Mouse (Mus musculus): ENCODE measurements around the gene Atp13a3. TPM values are rescaled to one million over a fixed set of nuclear protein-coding genes. Genes with fewer than 3 reads are reported as not detected.

Atp13a3 gene
- polyA plus RNA-seq, 1 experiment from 2014 or later, result 28.3 TPM

GRCm38 (mm10) chr16:30403528-30403927, 2.2 kb downstream of the Atp13a3 start:
- DNase-seq (ENCODE audit: low spot score), result no peak
- H3K36me3 ChIP-seq (ENCODE audit: control insufficient read depth, insufficient read depth, low read length), result no peaks in the 10 kb centered on the region
- H3K9ac ChIP-seq (ENCODE audit: low read length), result no peak overlapping the region
- no peak for ATAC-seq (replicated peaks; ENCODE audit: low FRiP score, low TSS enrichment, low read depth)
- no peak overlapping the region for H3K27ac ChIP-seq (ENCODE audit: low read depth)
- H3K27me3 ChIP-seq (replicated peaks; ENCODE audit: control insufficient read depth, insufficient read depth, low read length), result no peaks in the 10 kb centered on the region
- no peak overlapping the region for H3K4me3 ChIP-seq (ENCODE audit: low read depth, low read length)
- 0 out of 2 replicates have a peak, but pooled peaks cover 3% of the 10 kb centered on the region for H3K4me1 ChIP-seq (replicated peaks; ENCODE audit: control insufficient read depth, insufficient read depth, low read length)
- no peak overlapping the region for H3K4me2 ChIP-seq (ENCODE audit: low read length)
- WGBS, result 86% methylated on average over 3 of the region's 3 CpGs
- H3K9me3 ChIP-seq (ENCODE audit: control insufficient read depth, low read length), result no peaks in the 10 kb centered on the region

- WGBS, result 38% methylated on average over 15 of the region's 15 CpGs
- no peak for DNase-seq (ENCODE audit: low spot score)
- peaks cover 5% of the 10 kb centered on the region; the same call in 1 of the 2 replicates for H3K9me3 ChIP-seq (ENCODE audit: control insufficient read depth, low read length)
- no peak overlapping the region for H3K4me2 ChIP-seq (ENCODE audit: low read length)
- H3K27me3 ChIP-seq (replicated peaks; ENCODE audit: control insufficient read depth, insufficient read depth, low read length), result no peaks in the 10 kb centered on the region
- no peaks in the 10 kb centered on the region for H3K36me3 ChIP-seq (ENCODE audit: control insufficient read depth, insufficient read depth, low read length)
- H3K9ac ChIP-seq (ENCODE audit: low read length), result no peak overlapping the region
- no peak overlapping the region for H3K4me3 ChIP-seq (ENCODE audit: low read depth, low read length)
- H3K27ac ChIP-seq (ENCODE audit: low read depth), result peak overlapping the region; percentile 29
- H3K4me1 ChIP-seq (replicated peaks; ENCODE audit: control insufficient read depth, insufficient read depth, low read length), result 0 out of 2 replicates have a peak, but pooled peaks cover 3% of the 10 kb centered on the region
- peak; percentile 77 for ATAC-seq (replicated peaks; ENCODE audit: low FRiP score, low TSS enrichment, low read depth)
These were observed 8.4 kb downstream of the Atp13a3 start for GRCm38 (mm10) chr16:30397127-30398057.

- DNase-seq (ENCODE audit: low spot score) (no peak), ATAC-seq (replicated peaks; ENCODE audit: low FRiP score, low TSS enrichment, low read depth) (no peak)
- H3K4me1 ChIP-seq (replicated peaks; ENCODE audit: control insufficient read depth, insufficient read depth, low read length), result 0 out of 2 replicates have a peak, but pooled peaks cover under 1% of the 10 kb centered on the region
- H3K27me3 ChIP-seq (replicated peaks; ENCODE audit: control insufficient read depth, insufficient read depth, low read length), result no peaks in the 10 kb centered on the region
- no peak overlapping the region for H3K4me3 ChIP-seq (ENCODE audit: low read depth, low read length)
- WGBS, result 74% methylated on average over 2 of the region's 2 CpGs
- H3K9ac ChIP-seq (ENCODE audit: low read length), result no peak overlapping the region
- H3K9me3 ChIP-seq (ENCODE audit: control insufficient read depth, low read length), result peaks cover 5% of the 10 kb centered on the region; the same call in 1 of the 2 replicates
- no peak overlapping the region for H3K27ac ChIP-seq (ENCODE audit: low read depth)
- H3K36me3 ChIP-seq (ENCODE audit: control insufficient read depth, insufficient read depth, low read length), result no peaks in the 10 kb centered on the region
- no peak overlapping the region for H3K4me2 ChIP-seq (ENCODE audit: low read length)
These were observed 10.6 kb downstream of the Atp13a3 start for GRCm38 (mm10) chr16:30395136-30395535.

GRCm38 (mm10) chr16:30390650-30391340, 15.0 kb downstream of the Atp13a3 start:
- H3K9me3 ChIP-seq (ENCODE audit: control insufficient read depth, low read length), result peaks cover 5% of the 10 kb centered on the region; the same call in 1 of the 2 replicates
- DNase-seq (ENCODE audit: low spot score) (peak; percentile 51), ATAC-seq (replicated peaks; ENCODE audit: low FRiP score, low TSS enrichment, low read depth) (no peak)
- WGBS, result 85% methylated on average over 5 of the region's 5 CpGs
- no peak overlapping the region for H3K4me3 ChIP-seq (ENCODE audit: low read depth, low read length)
- no peaks in the 10 kb centered on the region for H3K27me3 ChIP-seq (replicated peaks; ENCODE audit: control insufficient read depth, insufficient read depth, low read length)
- H3K4me2 ChIP-seq (ENCODE audit: low read length), result no peak overlapping the region
- peaks cover 21% of the 10 kb centered on the region for H3K4me1 ChIP-seq (replicated peaks; ENCODE audit: control insufficient read depth, insufficient read depth, low read length)
- H3K36me3 ChIP-seq (ENCODE audit: control insufficient read depth, insufficient read depth, low read length), result 0 out of 2 replicates have a peak, but pooled peaks cover 3% of the 10 kb centered on the region
- H3K27ac ChIP-seq (ENCODE audit: low read depth), result no peak overlapping the region
- no peak overlapping the region for H3K9ac ChIP-seq (ENCODE audit: low read length)

- H3K4me3 ChIP-seq (ENCODE audit: low read depth, low read length), result 0 out of 2 replicates have a peak overlapping the region, but pooled peaks have one; percentile 86
- no peaks in the 10 kb centered on the region for H3K27me3 ChIP-seq (replicated peaks; ENCODE audit: control insufficient read depth, insufficient read depth, low read length)
- peaks cover 21% of the 10 kb centered on the region for H3K4me1 ChIP-seq (replicated peaks; ENCODE audit: control insufficient read depth, insufficient read depth, low read length)
- ATAC-seq (replicated peaks; ENCODE audit: low FRiP score, low TSS enrichment, low read depth) (no peak), DNase-seq (ENCODE audit: low spot score) (peak; percentile 51)
- H3K36me3 ChIP-seq (ENCODE audit: control insufficient read depth, insufficient read depth, low read length), result 0 out of 2 replicates have a peak, but pooled peaks cover 4% of the 10 kb centered on the region
- peak overlapping the region; percentile 83 for H3K27ac ChIP-seq (ENCODE audit: low read depth)
- peaks cover 5% of the 10 kb centered on the region; the same call in 1 of the 2 replicates for H3K9me3 ChIP-seq (ENCODE audit: control insufficient read depth, low read length)
- 59% methylated on average over 9 of the region's 9 CpGs for WGBS
- peak overlapping the region; percentile 93 for H3K4me2 ChIP-seq (ENCODE audit: low read length)
- no peak overlapping the region; the same call in 1 of the 2 replicates for H3K9ac ChIP-seq (ENCODE audit: low read length)
These were observed 15.7 kb downstream of the Atp13a3 start for GRCm38 (mm10) chr16:30389831-30390649.

- Histone ChIP-seq H3K9ac (ENCODE audit: low read length) (peak overlapping the region; percentile 83), H3K36me3 (ENCODE audit: control insufficient read depth, insufficient read depth, low read length) (peaks cover 12% of the 10 kb centered on the region; the same call in 1 of the 2 replicates), H3K9me3 (ENCODE audit: control insufficient read depth, low read length) (peaks cover 5% of the 10 kb centered on the region; the same call in 1 of the 2 replicates), H3K27me3 (replicated peaks; ENCODE audit: control insufficient read depth, insufficient read depth, low read length) (no peaks in the 10 kb centered on the region), H3K27ac (ENCODE audit: low read depth) (peak overlapping the region; percentile 83), H3K4me3 (ENCODE audit: low read depth, low read length) (peak overlapping the region; percentile 86), H3K4me1 (replicated peaks; ENCODE audit: control insufficient read depth, insufficient read depth, low read length) (peaks cover 21% of the 10 kb centered on the region), H3K4me2 (ENCODE audit: low read length) (peak overlapping the region; percentile 93)
- ATAC-seq (replicated peaks; ENCODE audit: low FRiP score, low TSS enrichment, low read depth) (peak; percentile 24; the same call in 1 of the 2 replicates), DNase-seq (ENCODE audit: low spot score) (no peak)
- 6% methylated on average over 17 of the region's 17 CpGs for WGBS
These were observed 16.5 kb downstream of the Atp13a3 start for GRCm38 (mm10) chr16:30389210-30389684.

- no peaks in the 10 kb centered on the region for H3K27me3 ChIP-seq (replicated peaks; ENCODE audit: control insufficient read depth, insufficient read depth, low read length)
- peak overlapping the region; percentile 93 for H3K4me2 ChIP-seq (ENCODE audit: low read length)
- H3K4me1 ChIP-seq (replicated peaks; ENCODE audit: control insufficient read depth, insufficient read depth, low read length), result peaks cover 21% of the 10 kb centered on the region
- H3K36me3 ChIP-seq (ENCODE audit: control insufficient read depth, insufficient read depth, low read length), result peaks cover 15% of the 10 kb centered on the region
- peak overlapping the region; percentile 83 for H3K27ac ChIP-seq (ENCODE audit: low read depth)
- DNase-seq (ENCODE audit: low spot score) (peak; percentile 92), ATAC-seq (replicated peaks; ENCODE audit: low FRiP score, low TSS enrichment, low read depth) (peak; percentile 93)
- WGBS, result under 1% methylated on average over 30 of the region's 76 CpGs
- H3K4me3 ChIP-seq (ENCODE audit: low read depth, low read length), result peak overlapping the region; percentile 86
- H3K9ac ChIP-seq (ENCODE audit: low read length), result peak overlapping the region; percentile 83
- H3K9me3 ChIP-seq (ENCODE audit: control insufficient read depth, low read length), result peaks cover 5% of the 10 kb centered on the region; the same call in 1 of the 2 replicates
These were observed 17.1 kb downstream of the Atp13a3 start for GRCm38 (mm10) chr16:30388522-30389209.
